Mouse (Mus musculus): Measurements from ENCODE around the gene 1700013G24Rik. TPM values are rescaled to one million over a fixed set of nuclear protein-coding genes. Genes with fewer than 3 reads are reported as not detected.
A peak's percentile ranks its signal among the peaks of the same experiment; 100 is the strongest.

Gene 1700013G24Rik
- polyA plus RNA-seq, 1 experiment from 2014 or later: not detected

DNA sequence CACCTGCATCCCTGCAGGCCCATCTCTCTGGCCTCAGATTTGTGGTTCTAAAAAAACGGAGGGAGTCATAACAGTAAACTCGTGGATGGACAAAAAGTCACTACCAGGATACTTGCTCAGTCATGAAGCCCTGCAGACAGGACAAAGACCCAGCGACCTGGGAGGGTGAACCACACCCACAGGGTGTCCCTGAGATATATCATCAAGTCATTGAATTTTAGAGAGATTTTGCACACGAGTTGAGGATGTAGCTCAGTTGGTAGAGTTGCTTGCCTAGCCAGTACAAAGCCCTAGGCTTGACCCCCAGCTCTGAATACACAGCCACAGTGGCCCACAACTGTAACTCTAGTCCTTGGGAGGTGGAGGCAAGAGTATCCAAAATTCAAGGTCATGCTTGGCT, 8.1 kb downstream of the 1700013G24Rik start:
- H3K4me2 ChIP-seq: no peak overlapping the region
- peaks cover 7% of the 10 kb centered on the region; the same call in 1 of the 2 replicates for H3K4me1 ChIP-seq
- no peak for ATAC-seq (ENCODE audit: low FRiP score)
- no peaks in the 10 kb centered on the region for H3K9me3 ChIP-seq
- no peak overlapping the region for H3K4me3 ChIP-seq (replicated peaks)
- 79% methylated on average over 4 of the region's 4 CpGs for WGBS
- H3K36me3 ChIP-seq (replicated peaks): no peaks in the 10 kb centered on the region
- H3K27ac ChIP-seq: no peak overlapping the region
- H3K9ac ChIP-seq: no peak overlapping the region
- H3K27me3 ChIP-seq: no peaks in the 10 kb centered on the region

DNA sequence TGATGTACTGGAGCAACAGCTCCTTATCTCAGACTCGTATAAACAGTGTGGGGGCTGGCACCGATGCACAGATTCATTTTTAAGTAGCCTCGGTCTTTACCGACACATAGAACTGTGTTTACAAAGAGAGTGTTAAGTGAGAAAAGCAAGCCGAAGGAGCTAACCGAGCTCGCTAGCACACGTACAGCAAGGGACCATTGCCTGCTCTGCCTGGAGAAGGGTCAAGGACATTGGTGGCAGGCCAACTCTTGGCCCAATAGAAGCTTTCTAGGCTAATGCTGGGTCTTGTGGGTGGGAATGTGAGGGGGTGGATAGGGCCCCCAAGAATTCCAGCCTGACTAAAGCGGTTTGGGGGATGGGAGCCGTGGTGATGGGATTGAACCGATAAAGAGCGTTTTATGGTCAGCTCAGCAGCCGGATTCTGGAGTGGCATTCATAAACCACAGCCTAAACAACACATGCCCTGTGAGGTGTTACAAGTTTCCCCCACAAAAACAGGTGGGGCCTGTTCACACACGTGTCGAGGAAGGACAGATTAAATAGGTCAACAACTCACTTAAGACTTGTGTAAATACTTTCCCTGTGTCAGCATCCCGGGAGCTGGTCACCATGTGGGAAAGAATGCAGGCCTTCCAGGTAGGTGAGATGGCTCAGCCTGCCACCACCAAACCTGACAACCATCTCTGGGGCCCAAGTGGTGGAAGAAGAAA, 9.1 kb downstream of the 1700013G24Rik start:
- Histone ChIP-seq H3K9ac (no peak overlapping the region), H3K27me3 (no peaks in the 10 kb centered on the region; the same call in 1 of the 2 replicates), H3K36me3 (replicated peaks) (no peaks in the 10 kb centered on the region), H3K4me2 (no peak overlapping the region), H3K9me3 (no peaks in the 10 kb centered on the region), H3K4me1 (peaks cover 5% of the 10 kb centered on the region; the same call in 1 of the 2 replicates), H3K4me3 (replicated peaks) (no peak overlapping the region), H3K27ac (no peak overlapping the region)
- 92% methylated on average over 16 of the region's 16 CpGs for WGBS
- ATAC-seq (ENCODE audit: low FRiP score): no peak

DNA sequence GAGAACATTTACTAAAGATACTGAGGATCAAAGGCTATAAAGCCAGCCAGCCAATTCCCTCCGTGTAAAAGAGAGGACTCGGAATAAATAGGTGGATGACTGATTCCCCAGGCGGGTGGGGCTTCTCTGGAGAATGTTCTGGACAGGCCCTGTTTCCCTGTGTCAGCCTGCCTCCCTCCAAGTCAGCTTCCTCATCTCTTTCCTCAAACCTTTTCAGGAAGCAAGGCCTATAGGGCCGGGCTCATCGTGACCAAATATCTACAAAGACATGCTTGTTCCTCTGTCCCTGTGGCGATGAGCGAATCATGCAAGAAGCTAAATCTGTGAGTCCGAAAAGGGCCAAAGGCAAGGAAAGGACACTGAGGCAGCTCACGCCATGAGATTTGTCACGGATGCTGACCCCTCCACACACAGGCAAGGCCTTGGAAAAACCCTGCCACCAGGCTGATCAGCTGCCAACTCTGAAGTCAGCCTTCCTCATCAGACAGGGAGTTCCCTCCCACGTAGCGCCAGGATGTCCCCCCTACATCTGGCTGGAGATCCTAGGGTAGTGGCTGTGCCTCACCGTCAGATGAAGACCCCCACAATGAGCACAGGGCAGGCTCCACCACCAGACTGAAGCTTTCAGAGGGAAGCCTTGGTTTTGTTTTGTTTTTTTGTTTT, 12.2 kb downstream of the 1700013G24Rik start:
- Histone ChIP-seq H3K4me1 (peaks cover 30% of the 10 kb centered on the region), H3K36me3 (replicated peaks) (no peaks in the 10 kb centered on the region), H3K9ac (no peak overlapping the region), H3K27ac (no peak overlapping the region), H3K9me3 (no peaks in the 10 kb centered on the region), H3K27me3 (peaks cover 3% of the 10 kb centered on the region; the same call in 1 of the 2 replicates), H3K4me2 (no peak overlapping the region), H3K4me3 (replicated peaks) (no peak overlapping the region)
- 82% methylated on average over 13 of the region's 13 CpGs for WGBS
- ATAC-seq (ENCODE audit: low FRiP score): no peak

DNA sequence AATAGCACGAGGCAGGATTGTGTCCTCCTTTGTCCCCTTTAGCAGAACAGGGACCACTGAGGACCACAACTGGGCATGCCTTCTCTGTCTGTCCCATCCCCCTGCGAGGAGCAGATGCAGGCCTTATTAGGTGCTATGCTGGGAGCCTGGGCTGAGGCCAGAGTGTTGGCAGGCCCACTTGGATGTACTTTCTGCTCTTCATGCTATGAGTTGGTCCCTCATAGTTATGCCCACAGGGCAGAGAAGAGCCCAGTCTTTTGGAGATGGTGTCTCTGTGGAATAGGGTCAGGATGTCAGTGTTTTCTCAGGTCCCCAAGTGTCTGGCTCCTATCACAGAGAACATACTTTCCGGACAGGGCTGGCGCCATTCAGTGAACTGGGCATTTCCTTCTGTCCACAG, 13.9 kb downstream of the 1700013G24Rik start:
- peaks cover 3% of the 10 kb centered on the region; the same call in 1 of the 2 replicates for H3K27me3 ChIP-seq
- no peaks in the 10 kb centered on the region for H3K36me3 ChIP-seq (replicated peaks)
- no peak for ATAC-seq (ENCODE audit: low FRiP score)
- no peaks in the 10 kb centered on the region for H3K9me3 ChIP-seq
- H3K27ac ChIP-seq: no peak overlapping the region
- H3K9ac ChIP-seq: no peak overlapping the region
- H3K4me3 ChIP-seq (replicated peaks): no peak overlapping the region
- H3K4me2 ChIP-seq: no peak overlapping the region
- peaks cover 38% of the 10 kb centered on the region for H3K4me1 ChIP-seq
- WGBS: 81% methylated on average over 4 of the region's 4 CpGs

DNA sequence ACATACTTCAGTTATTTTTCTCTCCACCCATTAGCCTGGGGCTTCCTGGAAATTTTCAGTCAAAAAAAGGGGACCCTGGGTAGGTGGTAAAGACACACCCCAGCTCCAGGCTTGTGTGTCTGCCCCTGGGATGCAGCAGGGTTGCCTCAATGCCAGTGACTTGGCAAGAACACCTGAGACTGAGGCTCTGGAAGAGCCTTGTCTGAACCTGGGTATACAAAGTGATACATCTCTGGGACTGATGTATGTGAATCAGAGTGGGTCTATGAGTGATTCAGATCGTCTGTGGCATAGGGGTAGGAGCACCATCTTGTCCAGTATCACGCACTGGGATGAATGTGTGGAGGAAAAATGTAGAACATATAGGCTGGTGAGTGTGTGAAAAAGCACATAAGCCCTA, 14.4 kb downstream of the 1700013G24Rik start:
- Histone ChIP-seq H3K4me1 (peaks cover 38% of the 10 kb centered on the region), H3K4me3 (replicated peaks) (no peak overlapping the region), H3K27ac (0 out of 2 replicates have a peak overlapping the region, but pooled peaks have one; percentile 0), H3K36me3 (replicated peaks) (no peaks in the 10 kb centered on the region), H3K27me3 (peaks cover 3% of the 10 kb centered on the region; the same call in 1 of the 2 replicates), H3K9me3 (no peaks in the 10 kb centered on the region), H3K4me2 (no peak overlapping the region), H3K9ac (no peak overlapping the region)
- ATAC-seq (ENCODE audit: low FRiP score): no peak
- 88% methylated on average over 2 of the region's 2 CpGs for WGBS

DNA sequence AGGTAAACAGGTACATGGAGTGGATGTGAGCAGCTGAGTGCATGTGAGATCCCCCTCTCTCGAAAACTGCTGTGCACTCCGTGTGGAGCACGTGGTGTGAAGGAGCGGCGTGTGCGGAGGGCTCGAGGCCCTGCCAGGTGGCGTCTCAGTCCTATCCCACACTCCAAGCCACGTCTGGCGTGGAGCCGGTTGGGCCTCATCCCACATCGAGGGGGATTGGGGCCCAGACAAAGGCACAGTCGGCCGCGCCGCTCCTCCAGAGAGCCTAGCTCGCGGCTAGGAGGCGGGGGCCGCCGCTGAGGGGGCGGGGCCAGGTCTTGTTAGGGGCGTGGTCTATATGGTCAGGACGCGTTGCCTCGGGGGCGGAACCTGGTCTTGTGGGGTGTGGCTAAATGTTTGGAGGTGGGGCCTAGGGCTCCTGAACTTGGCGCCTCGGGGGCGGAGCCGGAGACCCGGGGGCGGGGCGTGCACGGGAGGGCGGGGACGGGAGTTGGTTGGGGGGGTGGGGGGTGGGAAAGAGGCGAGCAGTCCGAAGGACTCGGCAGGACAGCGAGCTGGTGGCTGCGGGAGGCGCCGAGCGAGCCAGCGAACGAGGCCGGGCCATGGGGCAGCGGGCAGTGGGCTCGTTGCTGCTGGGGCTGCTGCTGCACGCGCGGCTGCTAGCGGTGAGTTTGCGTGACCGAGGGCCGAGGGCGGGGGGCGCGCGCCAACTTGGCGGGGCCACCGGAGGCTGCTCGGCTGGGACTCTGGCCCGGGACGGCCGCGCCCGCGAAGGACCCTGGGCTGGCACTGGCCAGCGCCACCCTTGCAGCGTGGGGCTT, 15.4 kb downstream of the 1700013G24Rik start, which contains the start of gene Hspg2:
Hspg2 (plus strand) TSS at position 510 of the 821 bp plus-strand sequence.
- Histone ChIP-seq H3K9ac (peak within 1 kb of the TSS; percentile 72), H3K27me3 (peaks cover 3% of the 10 kb centered on the region; the same call in 1 of the 2 replicates), H3K4me1 (peaks cover 38% of the 10 kb centered on the region), H3K4me3 (replicated peaks) (peak within 1 kb of the TSS; percentile 62), H3K4me2 (peak within 1 kb of the TSS; percentile 95), H3K36me3 (replicated peaks) (no peaks in the 10 kb centered on the region), H3K9me3 (no peaks in the 10 kb centered on the region), H3K27ac (peak within 1 kb of the TSS; percentile 53; the same call in 1 of the 2 replicates)
- WGBS: under 1% methylated on average over 72 of the region's 72 CpGs
- peak; percentile 90 for ATAC-seq (ENCODE audit: low FRiP score)

DNA sequence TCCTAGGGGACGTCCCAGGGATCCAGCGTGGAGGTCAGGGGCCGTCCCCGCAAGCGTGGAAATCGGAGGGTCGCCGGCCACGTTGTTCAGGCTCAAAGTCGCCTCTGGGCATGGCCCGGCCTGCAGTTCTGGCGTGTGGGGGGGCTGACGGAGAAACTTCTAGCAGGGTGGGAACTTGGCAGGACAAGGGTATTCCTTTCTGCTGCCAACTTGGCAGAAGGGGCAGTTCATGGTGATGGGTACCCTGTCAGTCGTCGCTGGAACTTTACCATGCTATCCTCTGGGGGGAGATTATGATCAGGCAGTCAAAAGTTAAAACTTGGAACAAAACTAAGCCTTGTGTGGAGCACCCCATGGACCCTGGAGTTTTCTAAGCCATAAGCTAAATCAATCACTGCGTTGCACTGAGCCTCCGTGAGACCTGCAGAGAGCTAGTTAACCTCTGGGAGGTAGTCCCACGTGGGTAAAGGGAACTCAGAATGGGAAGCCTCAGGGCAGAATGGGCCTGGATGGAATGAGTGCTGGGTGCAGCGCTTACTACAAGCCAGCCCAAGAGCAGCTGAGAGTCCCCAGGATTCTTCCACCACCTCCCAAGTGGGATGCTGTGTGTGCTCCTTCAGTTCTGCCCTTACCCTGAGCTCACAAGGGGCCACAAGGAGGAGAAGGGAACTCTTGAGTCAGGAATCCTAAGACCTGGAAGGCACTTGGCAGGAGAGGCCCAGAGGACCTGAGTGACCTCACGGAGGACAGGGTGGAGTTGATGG, 16.2 kb downstream of the 1700013G24Rik start:
- peaks cover 38% of the 10 kb centered on the region for H3K4me1 ChIP-seq

DNA sequence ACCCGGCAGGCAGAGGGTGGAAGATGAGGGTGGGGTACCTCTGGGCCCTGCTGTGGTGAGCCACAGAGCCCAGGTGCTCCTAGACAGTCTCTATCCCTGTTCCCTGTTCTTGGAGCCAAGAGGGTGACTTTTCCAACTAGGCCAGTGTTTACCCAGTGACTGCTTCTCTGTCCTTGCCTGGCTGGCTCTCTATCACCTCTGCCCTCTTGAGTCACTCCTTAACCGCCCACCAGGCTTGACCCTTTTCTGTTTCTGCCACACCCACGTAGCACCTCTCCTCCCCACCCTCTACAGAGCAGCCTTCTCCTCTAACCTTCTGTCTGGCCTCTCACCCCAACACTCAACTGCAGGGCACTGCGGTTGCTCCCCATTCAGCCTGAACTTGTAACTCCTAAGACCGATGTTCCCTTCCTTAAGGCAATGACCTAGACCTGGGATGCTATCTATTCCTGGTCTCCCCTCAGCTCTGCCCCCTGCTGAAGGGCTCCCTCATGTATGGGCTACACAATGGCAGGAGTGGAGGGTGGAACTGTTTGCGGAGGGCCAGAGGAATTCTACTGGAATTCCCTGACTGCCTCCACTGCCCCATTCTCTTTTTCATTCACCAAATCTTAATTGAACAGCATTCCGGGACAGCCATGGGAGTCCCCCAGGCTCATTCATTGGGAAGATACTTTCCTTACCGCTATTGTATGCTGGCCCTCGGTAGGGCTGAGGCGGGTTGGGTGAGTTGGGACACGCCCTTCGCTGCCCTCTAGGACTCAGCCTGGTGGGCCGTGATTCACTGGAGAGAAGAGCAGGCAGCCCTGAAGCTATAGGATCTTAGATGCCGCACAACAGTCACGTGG, 17.0 kb downstream of the 1700013G24Rik start:
- ATAC-seq (ENCODE audit: low FRiP score): no peak
- WGBS: 29% methylated on average over 15 of the region's 15 CpGs
- no peak overlapping the region for H3K9ac ChIP-seq
- H3K27ac ChIP-seq: 0 out of 2 replicates have a peak overlapping the region, but pooled peaks have one; percentile 13
- no peaks in the 10 kb centered on the region for H3K36me3 ChIP-seq (replicated peaks)
- peak overlapping the region; percentile 95 for H3K4me2 ChIP-seq
- H3K4me1 ChIP-seq: peaks cover 38% of the 10 kb centered on the region
- H3K9me3 ChIP-seq: no peaks in the 10 kb centered on the region
- H3K4me3 ChIP-seq (replicated peaks): peak overlapping the region; percentile 62
- H3K27me3 ChIP-seq: peaks cover 3% of the 10 kb centered on the region; the same call in 1 of the 2 replicates

More for the DNA sequence above, 16.2 kb downstream of the 1700013G24Rik start:
- Histone ChIP-seq H3K4me3 (replicated peaks) (peak overlapping the region; percentile 62), H3K27me3 (peaks cover 3% of the 10 kb centered on the region; the same call in 1 of the 2 replicates), H3K9me3 (no peaks in the 10 kb centered on the region), H3K9ac (peak overlapping the region; percentile 72), H3K36me3 (replicated peaks) (no peaks in the 10 kb centered on the region), H3K4me2 (peak overlapping the region; percentile 95), H3K27ac (peak overlapping the region; percentile 53; the same call in 1 of the 2 replicates)
- no peak for ATAC-seq (ENCODE audit: low FRiP score)
- 3% methylated on average over 20 of the region's 20 CpGs for WGBS

DNA sequence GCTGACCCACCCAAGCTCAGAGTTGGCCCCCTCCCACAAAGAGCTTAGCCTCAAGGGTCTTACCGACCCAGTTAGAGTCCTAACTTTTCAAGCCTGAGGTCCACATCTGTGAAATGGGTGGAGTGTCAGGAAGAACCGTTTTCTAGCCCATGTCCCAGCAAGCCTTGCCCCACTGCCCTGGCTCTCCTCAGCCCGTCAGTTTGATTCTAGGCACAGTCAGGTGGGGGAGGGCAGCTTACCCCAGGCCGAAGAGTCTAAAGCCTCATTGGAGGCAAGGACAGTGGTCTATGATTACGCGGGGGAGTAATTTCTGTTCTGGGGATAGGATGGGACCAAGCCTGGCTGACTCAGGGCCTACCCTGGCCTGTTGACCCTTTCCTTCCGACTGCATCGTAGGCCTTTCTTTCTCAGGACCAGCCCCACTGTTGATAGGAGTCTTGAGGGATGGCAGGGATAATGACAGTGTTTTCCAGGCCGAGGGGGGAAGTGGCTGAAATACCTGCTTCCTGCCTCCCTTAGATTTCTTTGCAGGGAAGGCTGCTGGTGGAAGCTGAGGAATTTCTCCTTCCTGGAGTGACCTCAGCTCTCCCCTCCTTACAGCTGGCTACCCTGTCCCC, 17.7 kb downstream of the 1700013G24Rik start:
- no peaks in the 10 kb centered on the region for H3K9me3 ChIP-seq
- H3K27me3 ChIP-seq: peaks cover 3% of the 10 kb centered on the region; the same call in 1 of the 2 replicates
- peak overlapping the region; percentile 95 for H3K4me2 ChIP-seq
- H3K4me1 ChIP-seq: peaks cover 38% of the 10 kb centered on the region
- no peaks in the 10 kb centered on the region for H3K36me3 ChIP-seq (replicated peaks)
- H3K9ac ChIP-seq: no peak overlapping the region
- no peak overlapping the region for H3K4me3 ChIP-seq (replicated peaks)
- ATAC-seq (ENCODE audit: low FRiP score): no peak
- 0 out of 2 replicates have a peak overlapping the region, but pooled peaks have one; percentile 13 for H3K27ac ChIP-seq
- 74% methylated on average over 9 of the region's 9 CpGs for WGBS

DNA sequence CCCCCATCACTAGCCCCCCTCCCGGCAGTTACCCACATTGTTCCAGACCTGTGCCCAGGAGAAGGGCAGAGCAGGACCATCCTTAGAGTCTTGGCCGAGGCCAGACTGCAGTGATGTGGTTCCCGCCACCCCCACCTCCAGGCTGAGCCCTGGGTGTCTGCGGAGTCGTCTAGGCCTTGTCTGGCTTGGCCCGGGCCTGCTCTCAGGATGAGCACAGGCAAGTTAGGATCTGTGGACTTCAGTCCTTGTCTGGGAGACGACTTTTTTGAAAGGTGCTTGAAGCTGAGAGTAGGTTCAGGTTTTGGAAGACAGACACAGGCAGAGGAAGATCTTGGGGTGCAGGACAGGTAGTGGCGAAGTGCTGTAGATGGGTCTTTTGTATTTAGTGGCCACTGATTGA, 18.2 kb downstream of the 1700013G24Rik start:
- Histone ChIP-seq H3K4me3 (replicated peaks) (no peak overlapping the region), H3K9ac (no peak overlapping the region), H3K36me3 (replicated peaks) (no peaks in the 10 kb centered on the region), H3K27ac (0 out of 2 replicates have a peak overlapping the region, but pooled peaks have one; percentile 54), H3K9me3 (no peaks in the 10 kb centered on the region), H3K4me2 (0 out of 2 replicates have a peak overlapping the region, but pooled peaks have one; percentile 95), H3K4me1 (peaks cover 41% of the 10 kb centered on the region), H3K27me3 (peaks cover 3% of the 10 kb centered on the region)
- 74% methylated on average over 8 of the region's 8 CpGs for WGBS
- ATAC-seq (ENCODE audit: low FRiP score): no peak

All from forebrain, embryonic 12.5 days (tissue).